Mouse (Mus musculus) macrophage (primary cell): ENCODE results near the gene Aqp9. TPM values are rescaled to one million over a fixed set of nuclear protein-coding genes. Genes with fewer than 3 reads are reported as not detected.
"Not testable (repeated sequence)": the region's sequence is repeated elsewhere in the genome, so short reads cannot be mapped to it uniquely, and the experiment has no call there.

ENCODE experiments used
- H3K27ac ChIP-seq: fragments of 350-480 bp; formaldehyde crosslinking; 2 replicates; pipeline ENCODE4 v1.9.0; 2021
- H3K36me3 ChIP-seq: fragments of 350-480 bp; formaldehyde crosslinking; 2 replicates; pipeline ENCODE4 v1.9.0; 2021; ENCODE audit errors: inconsistent target
- H3K4me3 ChIP-seq: fragments of 350-480 bp; formaldehyde crosslinking; 2 replicates; pipeline ENCODE4 v1.9.0; 2021; ENCODE audit errors: inconsistent target
- H3K79me2 ChIP-seq: fragments of 350-480 bp; formaldehyde crosslinking; 2 replicates; pipeline ENCODE4 v1.9.0; 2021; ENCODE audit errors: inconsistent target
- WGBS: methylation state at CpG from one replicate; pipeline ENCODE4 v1.1.7; 2026; ENCODE audit warnings: inconsistent platforms; ENCODE audit not compliant: missing documents; 5-methylcytosine and 5-hydroxymethylcytosine counted together
- polyA plus RNA-seq: library from polyadenylated mRNA; stranded (reverse); fragments of 250-400 nt; gene quantifications from 3 replicates; pipeline ENCODE4 v1.2.4, GENCODE M21; 2018; ENCODE audit warnings: inconsistent platforms

Gene Aqp9
- polyA plus RNA-seq, 1 experiment from 2014 or later = 0.23 TPM

- no peaks in the 10 kb centered on the region for H3K36me3 ChIP-seq
- H3K79me2 ChIP-seq = no peaks in the 10 kb centered on the region
- 88% methylated on average over 5 of the region's 5 CpGs for WGBS
- no peak overlapping the region for H3K4me3 ChIP-seq
- no peak overlapping the region for H3K27ac ChIP-seq
Measured at GRCm38 (mm10) chr9:71135073-71135472, 33.4 kb downstream of the Aqp9 start.

GRCm38 (mm10) chr9:71133190-71133589, 35.3 kb downstream of the Aqp9 start:
- H3K4me3 ChIP-seq = no peak overlapping the region
- WGBS = 77% methylated on average over 5 of the region's 5 CpGs
- H3K27ac ChIP-seq = no peak overlapping the region
- no peaks in the 10 kb centered on the region for H3K36me3 ChIP-seq
- no peaks in the 10 kb centered on the region for H3K79me2 ChIP-seq

DNA sequence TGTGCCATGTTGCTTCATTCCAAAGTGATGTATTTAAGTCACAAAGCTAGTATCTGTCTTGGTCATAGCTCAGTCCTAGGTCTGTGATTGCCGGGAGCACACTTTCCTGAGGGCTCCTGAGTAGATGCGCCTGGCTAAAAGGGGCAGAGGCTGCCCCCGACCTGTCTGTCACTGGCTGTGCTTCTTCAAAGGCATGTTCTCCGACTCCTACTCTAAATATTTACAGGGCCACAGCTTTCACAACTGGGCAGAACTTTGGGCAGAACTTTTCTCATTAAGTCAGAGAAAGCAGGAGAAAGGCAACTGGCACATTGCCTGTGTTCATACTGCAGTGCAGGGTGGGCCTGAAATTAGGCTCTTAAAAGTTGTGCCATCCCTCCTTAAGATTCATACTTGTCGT, 36.7 kb downstream of the Aqp9 start:
- Histone ChIP-seq H3K4me3 (no peak overlapping the region), H3K79me2 (no peaks in the 10 kb centered on the region), H3K27ac (no peak overlapping the region), H3K36me3 (no peaks in the 10 kb centered on the region)
- 90% methylated on average over 5 of the region's 5 CpGs for WGBS

DNA sequence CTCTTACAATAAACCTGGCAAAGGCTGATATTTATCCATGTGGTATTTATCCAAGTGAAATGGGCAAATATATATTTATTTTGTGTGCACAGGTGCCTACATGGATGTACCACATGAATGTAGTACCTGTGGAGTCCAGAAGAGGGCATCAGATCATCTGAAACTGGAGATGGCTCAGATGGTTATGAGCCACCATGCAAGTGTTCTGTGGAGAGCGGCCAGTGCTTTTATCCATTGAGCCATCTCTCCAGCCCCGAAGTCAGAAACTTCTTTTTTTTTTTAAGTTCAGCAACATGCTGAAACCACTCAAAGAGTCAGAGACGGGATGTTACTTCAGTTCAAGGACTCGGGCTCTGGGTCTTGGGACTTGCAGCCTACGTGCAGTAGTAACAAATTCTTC, 39.6 kb downstream of the Aqp9 start:
- Histone ChIP-seq H3K4me3 (no peak overlapping the region), H3K36me3 (no peaks in the 10 kb centered on the region), H3K79me2 (no peaks in the 10 kb centered on the region), H3K27ac (no peak overlapping the region)
- 37% methylated on average over 5 of the region's 5 CpGs for WGBS

DNA sequence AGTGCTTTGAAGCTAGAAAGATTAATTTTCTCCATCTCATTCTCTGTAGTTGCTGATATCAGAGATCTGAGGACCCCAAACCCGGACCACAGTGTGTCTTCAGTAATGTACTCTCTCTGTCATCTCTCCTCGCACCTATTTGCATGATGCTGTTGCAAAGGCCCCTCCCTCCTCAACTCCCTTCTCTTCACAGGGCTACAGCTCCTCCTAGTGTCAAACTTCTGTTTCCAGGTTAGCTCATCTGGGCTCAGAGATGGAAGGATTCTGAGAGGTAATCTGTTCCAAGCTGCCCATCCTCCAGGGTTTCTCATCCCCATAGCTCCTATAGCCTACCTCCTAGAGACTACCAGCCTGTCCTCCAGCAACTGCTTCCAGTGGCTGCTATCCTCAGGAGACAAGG, 42.3 kb downstream of the Aqp9 start:
- Histone ChIP-seq H3K27ac (no peak overlapping the region), H3K4me3 (no peak overlapping the region), H3K79me2 (no peaks in the 10 kb centered on the region), H3K36me3 (no peaks in the 10 kb centered on the region)
- WGBS = 71% methylated on average over 2 of the region's 2 CpGs

DNA sequence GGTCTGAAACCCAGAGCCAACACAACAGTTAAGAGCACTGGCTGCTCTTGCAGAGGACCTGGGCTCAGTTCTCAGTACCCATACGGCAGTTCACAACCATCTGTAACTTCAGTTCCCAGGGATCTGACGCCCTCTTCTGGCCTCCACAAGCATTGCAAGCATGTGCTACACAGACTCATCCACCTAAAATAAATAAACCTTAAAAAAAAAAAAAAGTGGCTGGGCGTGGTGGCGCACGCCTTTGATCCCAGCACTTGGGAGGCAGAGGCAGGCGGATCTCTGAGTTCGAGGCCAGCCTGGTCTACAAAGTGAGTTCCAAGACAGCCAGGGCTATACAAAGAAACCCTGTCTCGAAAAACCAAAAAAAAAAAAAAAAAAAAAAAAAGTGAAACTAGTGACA, 45.4 kb downstream of the Aqp9 start:
- H3K79me2 ChIP-seq, H3K27ac ChIP-seq, H3K4me3 ChIP-seq, H3K36me3 ChIP-seq: not testable (repeated sequence)
- WGBS = 76% methylated on average over 2 of the region's 8 CpGs

GRCm38 (mm10) chr9:71120924-71121323, 47.6 kb downstream of the Aqp9 start:
- Histone ChIP-seq H3K4me3 (no peak overlapping the region), H3K27ac (no peak overlapping the region), H3K36me3 (no peaks in the 10 kb centered on the region), H3K79me2 (no peaks in the 10 kb centered on the region)
- WGBS = 93% methylated on average over 9 of the region's 9 CpGs

- no peaks in the 10 kb centered on the region for H3K79me2 ChIP-seq
- H3K4me3 ChIP-seq = no peak overlapping the region
- no peaks in the 10 kb centered on the region for H3K36me3 ChIP-seq
- H3K27ac ChIP-seq = no peak overlapping the region
- 84% methylated on average over 6 of the region's 6 CpGs for WGBS
Measured at GRCm38 (mm10) chr9:71113166-71113565, 55.3 kb downstream of the Aqp9 start.

DNA sequence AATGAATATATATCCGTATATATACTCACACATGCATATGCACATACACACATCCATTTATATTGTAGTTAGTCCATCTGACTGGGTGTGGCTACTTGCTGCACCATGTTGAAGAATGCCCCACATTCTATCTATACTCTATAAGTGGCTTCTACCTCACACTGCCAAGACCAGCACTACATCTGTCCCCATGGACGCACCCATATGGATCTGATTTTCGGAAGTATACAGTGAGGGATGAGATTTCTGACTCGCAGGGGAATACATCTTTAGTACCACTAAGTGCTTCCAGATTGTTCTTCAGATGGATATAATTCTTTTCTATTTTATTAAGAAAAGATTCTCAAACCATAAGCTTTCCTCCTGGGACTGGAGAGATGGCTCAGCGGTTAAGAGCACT, 65.0 kb downstream of the Aqp9 start:
- Histone ChIP-seq H3K4me3 (no peak overlapping the region), H3K36me3 (no peaks in the 10 kb centered on the region), H3K79me2 (no peaks in the 10 kb centered on the region), H3K27ac (no peak overlapping the region)
- WGBS = 92% methylated on average over 5 of the region's 5 CpGs

GRCm38 (mm10) chr9:71094066-71094465, 74.4 kb downstream of the Aqp9 start:
- 56% methylated on average over 6 of the region's 6 CpGs for WGBS
- Histone ChIP-seq H3K27ac (no peak overlapping the region), H3K79me2 (no peaks in the 10 kb centered on the region), H3K4me3 (no peak overlapping the region), H3K36me3 (no peaks in the 10 kb centered on the region)

DNA sequence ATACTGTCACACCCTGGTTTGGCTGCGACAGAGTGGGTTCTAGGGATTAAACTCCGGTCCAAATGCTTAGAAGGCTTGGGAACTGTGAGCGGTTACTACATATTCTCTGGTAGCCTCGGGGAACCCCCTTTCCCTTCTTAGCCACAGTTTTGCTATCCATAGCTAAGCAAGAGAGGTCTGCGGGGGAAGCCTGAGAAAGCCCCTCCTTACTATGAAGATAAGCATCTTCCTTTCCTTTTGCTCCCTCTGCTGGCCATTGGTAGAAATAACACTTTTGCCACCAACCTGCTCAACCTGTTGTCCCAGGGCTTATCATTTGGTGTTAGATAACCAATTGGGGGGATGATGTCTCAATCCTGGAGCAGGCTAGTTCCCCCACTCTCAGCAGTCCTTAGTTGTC, 76.4 kb downstream of the Aqp9 start:
- H3K27ac ChIP-seq = no peak overlapping the region
- 51% methylated on average over 5 of the region's 5 CpGs for WGBS
- no peaks in the 10 kb centered on the region for H3K79me2 ChIP-seq
- H3K36me3 ChIP-seq = no peaks in the 10 kb centered on the region
- no peak overlapping the region for H3K4me3 ChIP-seq

DNA sequence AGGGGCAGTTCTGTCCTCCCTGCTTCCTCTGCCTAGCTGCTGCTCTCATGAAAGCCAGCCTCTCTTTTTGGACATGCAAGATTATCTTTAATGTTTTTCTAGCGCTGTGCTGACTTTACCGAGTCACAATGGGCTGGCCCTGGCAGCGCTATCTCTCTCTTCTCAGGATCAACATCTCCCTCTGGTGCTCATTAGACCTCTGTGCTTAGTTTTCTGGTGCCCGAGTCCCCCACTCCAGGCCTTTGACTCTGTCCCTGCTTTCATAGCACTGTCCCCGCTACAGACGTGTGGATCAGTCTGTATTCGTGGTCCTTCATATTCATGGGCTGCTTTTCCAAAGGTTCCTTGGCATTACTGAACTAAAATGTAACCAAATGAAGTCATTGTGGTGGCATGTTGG, 89.3 kb downstream of the Aqp9 start:
- H3K27ac ChIP-seq = no peak overlapping the region
- H3K79me2 ChIP-seq = no peaks in the 10 kb centered on the region
- 86% methylated on average over 7 of the region's 7 CpGs for WGBS
- H3K4me3 ChIP-seq = no peak overlapping the region
- H3K36me3 ChIP-seq = no peaks in the 10 kb centered on the region

- 86% methylated on average over 5 of the region's 5 CpGs for WGBS
- Histone ChIP-seq H3K79me2 (no peaks in the 10 kb centered on the region), H3K4me3 (no peak overlapping the region), H3K27ac (no peak overlapping the region), H3K36me3 (no peaks in the 10 kb centered on the region)
Measured at GRCm38 (mm10) chr9:71077251-71077825, 91.1 kb downstream of the Aqp9 start.

DNA sequence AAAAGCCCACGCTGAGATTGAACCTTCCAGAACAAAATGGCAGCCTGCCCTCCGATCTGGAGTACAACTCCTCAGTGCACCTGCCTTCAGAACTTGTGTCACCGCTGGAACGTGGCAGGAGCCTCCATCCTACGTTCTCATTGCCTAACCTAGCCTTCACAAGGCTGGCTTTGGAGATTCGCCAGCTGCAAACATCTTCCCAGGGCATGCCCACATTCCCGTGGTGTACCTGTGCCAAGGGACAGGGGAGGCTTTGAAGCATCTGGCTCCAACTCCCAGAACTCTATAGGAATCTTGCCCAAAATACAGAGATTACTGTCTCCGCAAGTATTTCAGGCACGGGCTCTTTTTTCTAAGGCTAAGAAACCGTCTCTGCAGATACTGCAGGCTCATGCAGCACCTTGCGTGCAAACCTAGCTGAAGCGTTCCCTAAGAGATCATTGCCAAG, 92.3 kb downstream of the Aqp9 start:
- no peak overlapping the region for H3K4me3 ChIP-seq
- H3K27ac ChIP-seq = no peak overlapping the region
- H3K36me3 ChIP-seq = no peaks in the 10 kb centered on the region
- 86% methylated on average over 12 of the region's 12 CpGs for WGBS
- H3K79me2 ChIP-seq = no peaks in the 10 kb centered on the region

GRCm38 (mm10) chr9:71073831-71074230, 94.7 kb downstream of the Aqp9 start:
- Histone ChIP-seq H3K4me3 (no peak overlapping the region), H3K36me3 (no peaks in the 10 kb centered on the region), H3K27ac (no peak overlapping the region), H3K79me2 (no peaks in the 10 kb centered on the region)
- WGBS = 29% methylated on average over 1 of the region's 4 CpGs

GRCm38 (mm10) chr9:71073076-71073475, 95.4 kb downstream of the Aqp9 start:
- Histone ChIP-seq H3K27ac (no peak overlapping the region), H3K36me3 (no peaks in the 10 kb centered on the region), H3K4me3 (no peak overlapping the region), H3K79me2 (no peaks in the 10 kb centered on the region)
- 27% methylated on average over 4 of the region's 4 CpGs for WGBS
